Mouse (Mus musculus): ENCODE data around the gene Pygm. TPM values are rescaled to one million over a fixed set of nuclear protein-coding genes. Genes with fewer than 3 reads are reported as not detected.

The Pygm gene
- polyA plus RNA-seq, 1 experiment from 2014 or later = 2.7 TPM

DNA sequence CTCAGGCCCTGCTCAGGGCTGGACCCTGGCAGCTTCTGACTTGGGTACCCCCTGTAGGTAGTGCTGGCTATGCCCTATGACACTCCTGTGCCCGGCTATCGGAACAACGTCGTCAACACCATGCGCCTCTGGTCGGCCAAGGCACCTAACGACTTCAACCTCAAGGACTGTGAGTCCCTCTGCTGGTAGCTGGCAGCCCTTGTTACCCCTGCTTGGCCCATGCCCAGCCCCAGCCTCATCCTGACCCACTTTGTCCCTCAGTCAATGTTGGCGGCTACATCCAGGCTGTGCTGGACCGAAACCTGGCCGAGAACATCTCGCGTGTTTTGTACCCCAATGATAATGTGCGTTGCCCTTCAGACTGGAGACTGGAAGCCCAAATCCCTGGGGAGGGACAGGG is 3.8 kb downstream of the Pygm start:
- ATAC-seq (ENCODE audit: low read depth) = no peak

DNA sequence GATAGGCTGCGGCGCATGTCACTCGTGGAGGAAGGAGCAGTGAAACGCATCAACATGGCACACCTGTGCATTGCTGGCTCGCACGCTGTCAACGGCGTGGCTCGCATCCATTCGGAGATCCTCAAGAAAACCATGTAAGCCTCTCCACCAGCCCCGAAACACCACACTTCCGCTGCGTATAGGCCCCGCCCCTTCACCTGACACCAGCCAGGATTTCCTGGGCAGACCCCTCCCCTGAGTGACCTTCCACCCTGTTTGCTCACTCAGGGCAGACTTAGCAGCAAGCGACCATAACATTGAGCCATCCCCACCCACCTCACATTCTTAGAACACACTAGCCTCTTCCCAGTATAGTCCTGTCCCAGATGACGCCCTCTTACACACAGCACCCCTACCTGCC is 5.6 kb downstream of the Pygm start:
- Histone ChIP-seq H3K9ac (peak overlapping the region; percentile 33; the same call in 1 of the 2 replicates), H3K27ac (no peak overlapping the region), H3K4me3 (replicated peaks) (peak overlapping the region; percentile 39), H3K36me3 (no peaks in the 10 kb centered on the region), H3K9me3 (replicated peaks) (no peaks in the 10 kb centered on the region), H3K4me2 (peak overlapping the region; percentile 61), H3K27me3 (peaks cover 9% of the 10 kb centered on the region), H3K4me1 (replicated peaks) (peaks cover 25% of the 10 kb centered on the region)
- 14% methylated on average over 16 of the region's 16 CpGs for WGBS (ENCODE audit: insufficient replicate concordance)
- DNase-seq = no peak
- peak; percentile 33; the same call in 1 of the 2 replicates for ATAC-seq (ENCODE audit: low read depth)

More for the DNA sequence above, 3.8 kb downstream of the Pygm start:
- H3K4me3 ChIP-seq (replicated peaks) = no peak overlapping the region
- H3K36me3 ChIP-seq = no peaks in the 10 kb centered on the region
- no peaks in the 10 kb centered on the region for H3K9me3 ChIP-seq (replicated peaks)
- no peak for DNase-seq
- WGBS (ENCODE audit: insufficient replicate concordance) = 75% methylated on average over 13 of the region's 13 CpGs
- H3K4me1 ChIP-seq (replicated peaks) = peaks cover 38% of the 10 kb centered on the region
- H3K9ac ChIP-seq = no peak overlapping the region
- no peak overlapping the region for H3K4me2 ChIP-seq
- no peak overlapping the region for H3K27ac ChIP-seq
- H3K27me3 ChIP-seq = peaks cover 9% of the 10 kb centered on the region

DNA sequence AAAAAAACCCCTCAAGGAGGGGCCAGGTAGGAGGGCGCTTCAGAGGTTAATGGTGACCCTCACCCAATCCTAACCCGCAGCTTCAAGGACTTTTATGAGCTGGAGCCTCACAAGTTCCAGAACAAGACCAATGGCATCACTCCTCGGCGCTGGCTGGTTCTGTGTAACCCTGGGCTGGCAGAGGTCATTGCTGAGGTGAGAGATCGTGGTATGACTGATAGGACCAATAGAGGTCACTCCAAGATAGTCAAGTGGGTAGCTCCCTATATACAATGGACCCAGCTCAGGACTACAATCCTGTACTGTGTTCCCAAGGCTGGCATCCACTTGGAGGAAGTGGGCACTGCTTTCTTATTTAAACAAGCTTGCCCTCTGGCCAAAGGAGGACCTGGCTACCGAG is 6.1 kb downstream of the Pygm start:
- no peaks in the 10 kb centered on the region for H3K9me3 ChIP-seq (replicated peaks)
- no peak for DNase-seq
- H3K4me2 ChIP-seq = peak overlapping the region; percentile 61
- peaks cover 9% of the 10 kb centered on the region for H3K27me3 ChIP-seq
- H3K4me1 ChIP-seq (replicated peaks) = peaks cover 25% of the 10 kb centered on the region
- H3K4me3 ChIP-seq (replicated peaks) = no peak overlapping the region
- H3K9ac ChIP-seq = no peak overlapping the region
- H3K27ac ChIP-seq = no peak overlapping the region
- H3K36me3 ChIP-seq = no peaks in the 10 kb centered on the region
- WGBS (ENCODE audit: insufficient replicate concordance) = 50% methylated on average over 6 of the region's 6 CpGs
- no peak for ATAC-seq (ENCODE audit: low read depth)

DNA sequence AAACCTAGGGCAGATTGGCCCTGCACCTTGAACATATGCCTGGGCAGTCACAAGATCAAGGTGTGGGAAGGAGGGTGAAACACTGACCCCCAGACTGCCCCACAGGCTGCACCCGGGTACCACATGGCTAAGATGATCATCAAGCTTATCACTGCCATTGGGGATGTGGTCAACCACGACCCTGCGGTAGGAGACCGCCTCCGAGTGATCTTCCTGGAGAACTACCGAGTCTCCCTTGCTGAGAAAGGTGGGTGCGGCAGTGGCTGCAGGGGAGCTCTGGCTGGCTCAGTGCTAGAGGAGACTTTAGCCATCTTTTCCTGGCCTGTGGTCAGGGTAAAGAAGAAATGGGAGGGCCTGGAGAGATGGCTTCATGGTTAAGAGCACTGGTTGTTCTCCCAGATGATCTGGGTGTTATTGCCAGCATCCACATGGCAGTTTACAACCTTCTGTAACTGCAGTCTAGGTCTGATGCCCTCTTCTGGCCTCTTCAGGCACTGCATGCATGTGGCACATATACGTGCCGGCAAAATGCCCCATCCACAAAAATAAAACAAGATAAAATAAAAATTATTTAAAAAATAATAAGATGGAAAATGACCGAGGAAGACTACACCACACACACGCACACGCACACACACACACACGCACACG is 8.7 kb downstream of the Pygm start:
- H3K36me3 ChIP-seq = no peaks in the 10 kb centered on the region
- no peak for DNase-seq
- WGBS (ENCODE audit: insufficient replicate concordance) = 53% methylated on average over 14 of the region's 14 CpGs

DNA sequence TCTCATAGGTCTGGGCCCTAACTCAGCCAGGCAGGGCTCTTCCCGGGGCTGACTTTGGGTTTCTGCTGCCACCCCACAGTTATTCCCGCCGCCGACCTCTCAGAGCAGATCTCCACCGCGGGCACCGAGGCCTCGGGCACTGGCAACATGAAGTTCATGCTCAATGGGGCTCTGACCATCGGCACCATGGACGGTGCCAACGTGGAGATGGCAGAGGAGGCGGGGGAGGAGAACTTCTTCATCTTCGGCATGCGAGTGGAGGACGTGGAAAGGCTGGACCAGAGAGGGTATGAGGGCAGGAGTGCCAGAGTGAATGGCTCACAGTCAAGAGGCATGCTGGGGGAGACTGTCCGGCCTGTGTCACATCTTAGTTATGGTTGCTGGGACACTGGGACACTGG is 9.4 kb downstream of the Pygm start:
- Histone ChIP-seq H3K4me3 (replicated peaks) (no peak overlapping the region), H3K36me3 (no peaks in the 10 kb centered on the region), H3K4me2 (no peak overlapping the region), H3K27ac (no peak overlapping the region), H3K9me3 (replicated peaks) (no peaks in the 10 kb centered on the region), H3K27me3 (peaks cover 27% of the 10 kb centered on the region), H3K4me1 (replicated peaks) (peaks cover 25% of the 10 kb centered on the region), H3K9ac (no peak overlapping the region)
- DNase-seq = no peak
- ATAC-seq (ENCODE audit: low read depth) = no peak
- 82% methylated on average over 16 of the region's 16 CpGs for WGBS (ENCODE audit: insufficient replicate concordance)

More for the DNA sequence above, 8.7 kb downstream of the Pygm start:
- peaks cover 20% of the 10 kb centered on the region for H3K27me3 ChIP-seq
- H3K4me3 ChIP-seq (replicated peaks) = no peak overlapping the region
- no peak overlapping the region for H3K27ac ChIP-seq
- H3K9me3 ChIP-seq (replicated peaks) = no peaks in the 10 kb centered on the region
- no peak for ATAC-seq (ENCODE audit: low read depth)
- H3K4me1 ChIP-seq (replicated peaks) = peaks cover 22% of the 10 kb centered on the region
- H3K9ac ChIP-seq = no peak overlapping the region
- H3K4me2 ChIP-seq = no peak overlapping the region

DNA sequence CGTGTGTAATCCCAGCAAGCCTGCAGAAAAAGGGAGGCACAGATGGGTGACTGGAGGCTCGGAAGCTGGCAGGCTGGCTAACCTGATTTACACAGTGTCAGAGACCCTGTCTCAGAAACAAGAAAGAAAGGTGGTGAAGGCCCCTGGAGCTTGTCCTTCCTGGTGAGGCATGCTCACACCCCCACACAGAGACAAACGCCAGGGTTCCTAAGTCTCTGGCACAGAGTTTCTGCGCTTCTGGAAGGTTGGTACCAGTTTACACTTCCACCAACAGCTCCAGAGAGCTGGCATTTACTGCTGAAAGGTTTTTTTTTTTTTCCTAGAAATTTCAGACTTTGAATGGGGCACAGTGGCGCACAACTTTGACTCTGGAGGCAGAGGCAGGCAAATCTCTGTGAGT is 12.0 kb downstream of the Pygm start:
- ATAC-seq (ENCODE audit: low read depth) (no peak), DNase-seq (no peak)
- H3K27ac ChIP-seq = no peak overlapping the region
- no peak overlapping the region for H3K4me3 ChIP-seq (replicated peaks)
- peaks cover 45% of the 10 kb centered on the region for H3K27me3 ChIP-seq
- 74% methylated on average over 5 of the region's 5 CpGs for WGBS (ENCODE audit: insufficient replicate concordance)
- no peaks in the 10 kb centered on the region for H3K9me3 ChIP-seq (replicated peaks)
- no peak overlapping the region for H3K4me2 ChIP-seq
- H3K9ac ChIP-seq = no peak overlapping the region; the same call in 1 of the 2 replicates
- H3K4me1 ChIP-seq (replicated peaks) = peaks cover 31% of the 10 kb centered on the region
- H3K36me3 ChIP-seq = no peaks in the 10 kb centered on the region

DNA sequence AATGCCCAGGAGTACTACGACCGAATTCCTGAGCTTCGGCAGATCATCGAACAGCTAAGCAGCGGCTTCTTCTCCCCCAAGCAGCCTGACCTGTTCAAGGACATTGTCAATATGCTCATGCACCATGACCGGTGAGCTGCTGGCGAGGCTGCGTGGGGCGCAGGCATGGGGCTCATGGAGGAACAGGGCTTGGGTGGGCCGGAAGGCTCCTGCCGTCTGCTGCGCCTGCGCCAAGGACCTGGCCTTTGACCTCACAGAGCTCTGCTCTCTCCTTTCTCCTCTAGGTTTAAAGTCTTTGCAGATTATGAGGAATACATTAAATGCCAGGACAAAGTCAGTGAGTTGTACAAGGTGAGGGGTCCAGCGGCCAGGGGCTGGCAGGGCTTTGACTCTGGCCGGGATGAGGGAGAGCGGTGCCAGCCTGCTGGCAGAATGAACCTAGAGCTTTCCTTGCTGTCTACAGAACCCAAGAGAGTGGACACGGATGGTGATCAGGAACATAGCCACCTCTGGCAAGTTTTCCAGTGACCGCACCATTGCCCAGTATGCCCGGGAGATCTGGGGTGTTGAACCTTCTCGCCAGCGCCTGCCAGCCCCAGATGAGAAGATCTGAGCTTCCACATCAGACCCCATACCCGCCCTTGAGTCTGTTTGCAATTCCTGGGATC is 13.5 kb downstream of the Pygm start:
- Histone ChIP-seq H3K4me3 (replicated peaks) (no peak overlapping the region), H3K4me2 (no peak overlapping the region), H3K27ac (peak overlapping the region; percentile 0; the same call in 1 of the 2 replicates), H3K36me3 (no peaks in the 10 kb centered on the region), H3K9ac (no peak overlapping the region), H3K27me3 (peaks cover 60% of the 10 kb centered on the region), H3K9me3 (replicated peaks) (no peaks in the 10 kb centered on the region), H3K4me1 (replicated peaks) (peaks cover 43% of the 10 kb centered on the region)
- no peak for ATAC-seq (ENCODE audit: low read depth)
- DNase-seq = no peak
- WGBS (ENCODE audit: insufficient replicate concordance) = 75% methylated on average over 22 of the region's 22 CpGs

DNA sequence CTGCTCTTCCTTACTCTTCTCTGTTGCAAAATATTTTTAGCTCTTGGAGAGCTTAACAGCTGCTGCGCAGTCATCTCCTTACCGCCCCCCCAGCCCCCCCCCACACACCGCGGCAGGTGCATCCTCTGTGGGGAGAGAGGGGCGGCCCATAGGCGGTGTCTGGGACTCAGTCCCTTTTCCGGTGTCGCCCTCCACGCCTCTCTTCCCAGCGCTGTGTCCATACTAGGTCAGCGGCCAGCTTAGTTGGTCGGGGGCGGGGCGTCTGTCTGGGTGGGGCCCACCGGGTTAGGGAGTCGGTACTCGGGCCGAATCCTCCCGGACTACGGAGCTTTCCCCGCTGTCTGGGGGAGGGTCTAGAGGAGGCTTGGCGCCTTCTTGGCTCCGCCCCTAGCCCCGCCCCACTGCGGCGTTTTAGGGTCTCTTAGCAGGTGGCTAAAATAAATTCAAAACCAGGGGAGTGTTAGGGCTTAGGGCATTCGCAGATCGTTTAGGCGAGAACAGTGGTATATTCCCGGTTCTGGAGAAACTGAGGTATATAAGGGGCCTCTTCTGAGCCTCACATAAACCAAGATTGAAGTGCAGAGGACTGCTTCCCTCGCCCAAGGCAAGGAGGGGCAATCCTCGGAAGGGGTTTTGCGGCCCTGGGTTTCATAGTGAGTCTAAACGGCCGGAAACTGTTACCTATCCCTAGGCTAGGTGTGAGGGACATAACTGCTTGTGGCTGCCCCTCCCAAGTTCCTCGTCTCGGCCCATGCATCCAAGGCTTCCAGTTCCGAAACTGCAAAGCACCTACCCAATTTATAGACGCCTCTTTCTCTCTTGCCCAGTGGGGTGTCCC is 14.5 kb downstream of the Pygm start:
- DNase-seq (peak; percentile 40), ATAC-seq (ENCODE audit: low read depth) (peak; percentile 38)
- H3K4me2 ChIP-seq = peak overlapping the region; percentile 91
- H3K9me3 ChIP-seq (replicated peaks) = no peaks in the 10 kb centered on the region
- peak overlapping the region; percentile 65 for H3K9ac ChIP-seq
- H3K4me1 ChIP-seq (replicated peaks) = peaks cover 52% of the 10 kb centered on the region
- H3K27ac ChIP-seq = peak overlapping the region; percentile 60
- H3K27me3 ChIP-seq = peaks cover 60% of the 10 kb centered on the region
- peak overlapping the region; percentile 64 for H3K4me3 ChIP-seq (replicated peaks)
- peaks cover 4% of the 10 kb centered on the region; the same call in 1 of the 2 replicates for H3K36me3 ChIP-seq
- 1% methylated on average over 38 of the region's 39 CpGs for WGBS (ENCODE audit: insufficient replicate concordance)

DNA sequence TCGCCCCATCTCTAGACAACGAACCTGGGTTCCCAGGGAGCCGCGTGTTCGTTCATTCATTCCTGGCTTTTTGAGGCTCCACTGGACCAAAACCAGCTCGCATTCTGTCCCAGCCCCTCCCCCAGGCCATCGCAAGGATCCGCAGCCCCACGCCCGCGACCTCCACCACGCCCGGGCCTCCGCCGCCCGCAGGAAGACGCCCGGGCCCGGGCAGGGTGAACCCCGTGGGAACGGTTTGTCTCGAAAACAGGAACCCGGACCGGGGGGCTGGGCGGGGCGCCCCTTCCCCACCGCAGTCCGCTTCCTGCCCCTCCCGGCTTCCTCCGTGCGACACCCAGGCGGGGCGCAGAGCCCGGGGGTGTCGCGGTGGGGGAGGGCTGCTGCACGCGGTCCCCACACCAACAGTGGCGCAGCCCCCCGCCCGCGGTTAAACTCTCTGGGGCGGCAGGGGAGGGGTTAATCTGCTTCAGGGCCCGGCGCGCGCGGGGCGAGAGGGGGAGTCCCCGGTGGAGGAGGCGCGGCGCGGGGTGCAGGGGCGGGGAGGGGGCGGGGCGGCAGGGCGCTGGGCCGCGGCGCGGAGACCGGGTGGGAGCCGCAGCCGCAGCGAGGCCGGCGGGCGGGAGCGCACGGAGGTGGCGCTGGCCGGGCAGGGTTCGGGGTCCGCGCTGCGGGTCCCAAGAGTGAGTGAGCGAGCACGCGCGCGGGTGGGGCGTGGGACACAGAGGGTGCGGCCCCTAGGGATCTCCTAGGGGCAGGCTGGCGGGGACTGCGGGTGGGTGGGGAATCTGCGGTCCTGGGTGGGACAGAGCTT is 15.3 kb downstream of the Pygm start, which contains the start of gene Rasgrp2:
Gene Rasgrp2, plus strand, starts transcription at position 56 of the 811 bp plus-strand sequence.
- Histone ChIP-seq H3K4me1 (replicated peaks) (peaks cover 52% of the 10 kb centered on the region), H3K9me3 (replicated peaks) (no peaks in the 10 kb centered on the region), H3K4me3 (replicated peaks) (peak within 1 kb of the TSS; percentile 64), H3K27me3 (peaks cover 60% of the 10 kb centered on the region), H3K9ac (peak within 1 kb of the TSS; percentile 65), H3K36me3 (peaks cover 7% of the 10 kb centered on the region), H3K27ac (peak within 1 kb of the TSS; percentile 65), H3K4me2 (peak within 1 kb of the TSS; percentile 91)
- ATAC-seq (ENCODE audit: low read depth) (no peak), DNase-seq (no peak)
- WGBS (ENCODE audit: insufficient replicate concordance) = 1% methylated on average over 86 of the region's 87 CpGs

DNA sequence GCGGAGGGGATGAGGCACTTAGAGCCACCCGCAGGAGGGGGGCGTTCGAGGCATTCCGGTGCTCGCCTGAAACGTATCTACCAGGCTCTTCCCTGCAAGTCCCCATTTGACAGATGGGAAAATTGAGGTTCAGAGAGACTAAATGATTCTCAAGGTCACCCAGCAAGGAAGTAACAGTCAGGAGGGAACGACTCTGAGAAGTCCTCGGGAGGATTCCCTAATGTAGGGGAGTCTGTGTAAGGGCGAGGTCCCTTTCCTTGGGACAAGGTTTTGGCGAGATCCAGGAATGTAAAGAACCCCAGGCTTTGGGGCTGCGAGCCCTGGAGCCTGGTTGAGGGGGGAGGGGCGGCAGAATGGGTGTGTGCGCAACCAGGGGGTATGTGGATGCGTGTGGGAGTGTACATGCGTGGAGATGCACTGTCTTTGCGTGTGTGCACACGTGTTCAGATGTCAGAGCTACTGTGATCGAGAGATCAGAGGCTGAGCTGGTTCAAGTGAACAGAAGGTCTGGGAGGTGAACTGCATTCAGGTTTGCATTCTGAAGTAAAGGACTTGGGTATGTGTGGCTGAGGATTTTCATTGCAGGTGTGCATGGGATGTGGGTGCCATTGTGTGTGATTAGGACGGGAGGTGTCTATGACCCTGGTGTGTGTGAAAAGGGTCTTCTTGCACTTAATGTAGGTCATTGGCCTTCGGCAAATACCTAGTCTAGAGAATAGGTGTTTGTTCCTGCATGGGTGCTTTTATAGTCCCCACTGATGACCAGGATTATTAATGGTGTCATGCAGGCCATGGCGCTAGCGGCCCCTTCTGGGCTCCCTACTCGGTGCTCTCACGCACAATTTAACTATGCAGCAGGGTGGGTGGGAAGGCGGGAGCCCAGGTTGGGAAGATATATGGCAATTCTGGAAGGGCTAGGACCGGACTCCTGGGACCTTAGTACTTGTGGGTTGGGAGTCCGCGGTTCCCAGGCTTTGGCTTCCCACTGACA is 16.2 kb downstream of the Pygm start:
- DNase-seq = no peak

More for the DNA sequence above, 16.2 kb downstream of the Pygm start:
- Histone ChIP-seq H3K27ac (peak overlapping the region; percentile 65), H3K9ac (peak overlapping the region; percentile 65), H3K4me2 (peak overlapping the region; percentile 91), H3K36me3 (peaks cover 7% of the 10 kb centered on the region), H3K4me3 (replicated peaks) (peak overlapping the region; percentile 64), H3K4me1 (replicated peaks) (peaks cover 55% of the 10 kb centered on the region), H3K27me3 (peaks cover 60% of the 10 kb centered on the region), H3K9me3 (replicated peaks) (no peaks in the 10 kb centered on the region)
- WGBS (ENCODE audit: insufficient replicate concordance) = 2% methylated on average over 28 of the region's 29 CpGs
- ATAC-seq (ENCODE audit: low read depth) = no peak
